Mouse (Mus musculus): Measurements from ENCODE around the gene Shisa8. TPM values are rescaled to one million over a fixed set of nuclear protein-coding genes. Genes with fewer than 3 reads are reported as not detected.

Gene Shisa8
- polyA plus RNA-seq, 1 experiment from 2014 or later, result 0.08 TPM

DNA sequence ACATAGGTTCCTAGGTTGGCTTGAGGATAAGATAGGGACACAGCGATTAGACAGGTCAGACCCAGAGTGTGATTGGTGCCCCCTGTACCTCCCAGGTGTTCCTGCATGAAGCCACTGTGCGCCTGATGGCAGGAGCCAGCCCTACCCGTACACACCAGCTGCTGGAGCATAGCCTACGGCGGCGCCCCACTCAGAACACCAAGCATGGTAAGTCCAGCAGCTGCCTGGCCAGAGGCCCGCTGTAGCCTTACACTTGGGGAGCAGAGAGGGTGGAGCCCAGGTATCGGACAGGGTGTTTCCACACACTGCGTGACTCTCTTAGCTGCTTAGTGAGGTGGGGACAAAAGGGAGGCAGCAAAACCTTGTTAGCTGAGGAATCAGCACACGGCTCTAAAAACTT lies 9.5 kb downstream of the Shisa8 start:
- H3K4me1 ChIP-seq (replicated peaks), result peaks cover 20% of the 10 kb centered on the region
- H3K27me3 ChIP-seq, result peaks cover 20% of the 10 kb centered on the region
- 85% methylated on average over 10 of the region's 10 CpGs for WGBS (ENCODE audit: insufficient replicate concordance)
- H3K4me2 ChIP-seq, result no peak overlapping the region
- no peak overlapping the region for H3K9ac ChIP-seq
- no peak for ATAC-seq (ENCODE audit: insufficient read depth)
- H3K9me3 ChIP-seq (replicated peaks), result no peaks in the 10 kb centered on the region
- H3K36me3 ChIP-seq (replicated peaks), result peaks cover 79% of the 10 kb centered on the region
- no peak overlapping the region for H3K4me3 ChIP-seq (replicated peaks)
- no peak overlapping the region for H3K27ac ChIP-seq (replicated peaks)

DNA sequence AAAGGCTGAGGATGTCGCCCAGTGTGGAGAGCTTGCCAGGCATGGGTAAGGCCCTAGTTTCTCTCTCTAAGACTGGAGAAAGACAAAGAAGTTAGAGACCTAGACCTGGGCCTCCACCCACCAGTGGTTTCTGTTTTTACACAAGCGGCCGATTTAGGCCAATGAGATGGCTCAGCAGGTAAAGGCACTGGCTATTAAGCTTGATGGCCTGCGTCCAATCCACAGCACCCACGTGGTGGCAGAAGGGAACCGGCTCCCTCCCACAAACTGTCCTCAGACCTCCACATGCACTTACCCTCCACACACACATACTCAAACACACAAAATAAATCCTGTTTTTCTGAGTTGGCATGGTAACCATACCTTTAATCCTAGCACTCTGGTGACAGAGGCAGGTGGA lies 10.5 kb downstream of the Shisa8 start:
- 82% methylated on average over 6 of the region's 6 CpGs for WGBS (ENCODE audit: insufficient replicate concordance)
- H3K36me3 ChIP-seq (replicated peaks), result peaks cover 90% of the 10 kb centered on the region

DNA sequence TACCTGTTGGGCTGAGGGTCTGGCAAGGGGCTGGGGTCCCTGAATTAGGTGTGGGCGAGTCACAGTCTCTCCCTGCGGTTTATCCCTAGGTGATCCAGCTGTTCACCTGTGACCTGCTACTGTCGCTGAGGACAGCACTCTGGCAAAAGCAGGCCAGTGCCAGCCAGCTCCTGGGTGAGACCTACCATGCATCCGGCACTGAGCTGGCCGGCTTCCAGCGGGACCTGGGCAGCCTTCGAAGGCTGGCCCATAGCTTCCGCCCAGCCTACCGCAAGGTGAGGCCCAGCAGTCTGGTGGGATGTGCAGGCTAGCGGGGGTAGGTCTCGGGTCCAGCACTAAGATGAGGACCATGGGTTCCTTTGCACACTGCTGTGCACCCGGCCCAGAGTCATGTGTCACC lies 13.1 kb downstream of the Shisa8 start:
- no peak overlapping the region for H3K27ac ChIP-seq (replicated peaks)
- 84% methylated on average over 12 of the region's 12 CpGs for WGBS (ENCODE audit: insufficient replicate concordance)
- no peak for ATAC-seq (ENCODE audit: insufficient read depth)
- H3K4me1 ChIP-seq (replicated peaks), result peaks cover 11% of the 10 kb centered on the region; the same call in 1 of the 2 replicates
- H3K27me3 ChIP-seq, result no peaks in the 10 kb centered on the region
- peaks cover 97% of the 10 kb centered on the region for H3K36me3 ChIP-seq (replicated peaks)
- no peak overlapping the region for H3K4me2 ChIP-seq
- H3K4me3 ChIP-seq (replicated peaks), result no peak overlapping the region
- no peak overlapping the region for H3K9ac ChIP-seq
- no peaks in the 10 kb centered on the region for H3K9me3 ChIP-seq (replicated peaks)

More for the DNA sequence above, 10.5 kb downstream of the Shisa8 start:
- Histone ChIP-seq H3K9ac (no peak overlapping the region), H3K4me3 (replicated peaks) (no peak overlapping the region), H3K27ac (replicated peaks) (no peak overlapping the region), H3K9me3 (replicated peaks) (no peaks in the 10 kb centered on the region), H3K4me1 (replicated peaks) (peaks cover 24% of the 10 kb centered on the region), H3K4me2 (no peak overlapping the region), H3K27me3 (peaks cover 10% of the 10 kb centered on the region)
- ATAC-seq (ENCODE audit: insufficient read depth), result no peak

DNA sequence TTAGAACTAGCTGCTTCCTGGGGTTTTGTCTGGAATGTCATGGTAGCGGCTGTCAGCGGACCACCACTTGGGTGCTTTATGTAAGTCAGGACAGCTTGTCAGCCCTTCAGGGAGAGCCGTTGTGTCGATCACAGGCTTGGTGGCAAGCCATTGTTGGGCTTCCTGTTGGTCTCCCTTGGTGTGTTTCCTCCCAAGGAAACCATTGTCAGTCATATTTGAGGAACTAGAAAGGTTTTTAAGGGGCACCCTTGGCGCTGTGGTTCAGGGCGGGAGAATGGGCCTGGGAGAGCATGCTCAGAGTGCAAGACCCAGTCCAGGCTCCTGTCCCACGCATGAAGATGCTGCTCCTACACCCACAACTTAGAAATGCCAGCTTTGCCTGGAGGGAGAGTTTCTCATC lies 14.3 kb downstream of the Shisa8 start:
- Histone ChIP-seq H3K4me2 (no peak overlapping the region), H3K27ac (replicated peaks) (no peak overlapping the region; the same call in 1 of the 2 replicates), H3K9ac (no peak overlapping the region), H3K9me3 (replicated peaks) (no peaks in the 10 kb centered on the region), H3K36me3 (replicated peaks) (peaks cover 97% of the 10 kb centered on the region), H3K27me3 (no peaks in the 10 kb centered on the region), H3K4me3 (replicated peaks) (no peak overlapping the region), H3K4me1 (replicated peaks) (peaks cover 11% of the 10 kb centered on the region; the same call in 1 of the 2 replicates)
- 57% methylated on average over 7 of the region's 7 CpGs for WGBS (ENCODE audit: insufficient replicate concordance)
- ATAC-seq (ENCODE audit: insufficient read depth), result no peak

DNA sequence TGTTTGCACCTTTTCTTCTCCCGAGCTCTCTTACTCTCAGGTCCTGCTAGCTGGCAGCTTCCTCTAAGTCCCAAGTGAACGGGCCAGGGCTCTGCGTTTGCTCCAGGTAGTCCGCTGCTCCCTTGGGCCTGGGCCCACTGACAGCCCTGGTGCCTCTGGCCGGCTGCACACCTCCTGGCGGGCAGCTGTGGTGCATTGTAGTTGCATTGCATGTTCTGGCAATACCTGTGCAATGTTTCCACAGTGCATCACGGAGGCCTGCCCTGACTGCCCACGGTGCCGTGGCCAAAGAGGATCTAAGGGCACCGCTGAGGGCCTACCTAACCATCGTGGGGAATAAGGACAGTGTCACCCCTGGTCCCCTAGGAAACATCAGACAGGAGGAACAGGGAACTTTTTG lies 14.7 kb downstream of the Shisa8 start:
- H3K4me1 ChIP-seq (replicated peaks), result peaks cover 11% of the 10 kb centered on the region; the same call in 1 of the 2 replicates
- H3K27ac ChIP-seq (replicated peaks), result no peak overlapping the region
- ATAC-seq (ENCODE audit: insufficient read depth), result no peak
- H3K9me3 ChIP-seq (replicated peaks), result no peaks in the 10 kb centered on the region
- H3K36me3 ChIP-seq (replicated peaks), result peaks cover 97% of the 10 kb centered on the region
- no peak overlapping the region for H3K9ac ChIP-seq
- no peak overlapping the region for H3K4me2 ChIP-seq
- no peaks in the 10 kb centered on the region for H3K27me3 ChIP-seq
- 53% methylated on average over 11 of the region's 11 CpGs for WGBS (ENCODE audit: insufficient replicate concordance)
- H3K4me3 ChIP-seq (replicated peaks), result no peak overlapping the region

DNA sequence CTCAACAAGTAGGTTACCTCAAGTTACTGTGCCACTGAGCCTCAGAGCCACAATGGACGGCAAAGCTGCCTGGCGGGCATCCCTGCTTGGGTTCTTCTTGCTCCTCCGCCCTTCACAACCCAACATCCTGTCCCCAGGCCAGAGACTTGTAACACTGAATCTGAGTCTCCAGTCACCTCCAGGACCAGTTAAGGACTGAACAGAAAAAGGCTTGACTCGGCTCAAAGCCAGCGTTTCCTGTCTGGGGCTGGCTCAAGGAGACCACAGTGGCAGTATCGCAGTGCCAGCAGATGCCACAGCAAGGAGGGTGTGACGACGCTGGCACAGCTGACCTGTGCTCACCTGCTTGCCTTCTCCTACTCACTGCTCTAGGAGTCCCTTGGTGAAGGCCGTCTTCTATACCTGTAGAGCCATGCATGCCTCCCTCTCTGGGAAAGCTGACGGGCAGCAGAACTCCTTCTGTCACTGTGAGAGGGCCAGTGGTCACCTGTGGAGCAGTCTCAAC lies 15.3 kb downstream of the Shisa8 start:
- Histone ChIP-seq H3K36me3 (replicated peaks) (peaks cover 98% of the 10 kb centered on the region), H3K9me3 (replicated peaks) (no peaks in the 10 kb centered on the region), H3K4me1 (replicated peaks) (peaks cover 11% of the 10 kb centered on the region; the same call in 1 of the 2 replicates), H3K4me2 (no peak overlapping the region), H3K9ac (no peak overlapping the region), H3K27ac (replicated peaks) (no peak overlapping the region), H3K27me3 (no peaks in the 10 kb centered on the region), H3K4me3 (replicated peaks) (no peak overlapping the region)
- no peak for ATAC-seq (ENCODE audit: insufficient read depth)
- WGBS (ENCODE audit: insufficient replicate concordance), result 67% methylated on average over 10 of the region's 10 CpGs

DNA sequence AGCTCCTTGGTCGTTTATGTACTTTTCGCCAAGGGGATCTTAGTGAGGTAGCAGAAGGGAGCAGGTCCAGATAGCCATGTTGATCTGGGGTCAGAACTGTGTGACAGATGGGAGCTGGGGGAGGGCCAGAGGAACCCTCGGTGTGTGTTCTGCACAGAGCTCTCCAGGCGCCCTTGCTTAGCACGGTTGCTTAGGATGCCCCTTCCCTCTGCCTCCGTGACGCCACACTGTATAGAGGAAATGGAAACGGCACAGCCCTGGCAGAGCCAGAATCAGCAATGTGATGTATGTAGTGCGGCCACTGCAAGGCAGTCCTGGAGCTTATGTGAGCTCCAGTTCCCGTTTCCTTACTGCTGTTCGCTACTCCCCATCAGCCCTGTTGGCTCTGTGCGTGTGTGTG lies 16.3 kb downstream of the Shisa8 start:
- no peak for ATAC-seq (ENCODE audit: insufficient read depth)
- WGBS (ENCODE audit: insufficient replicate concordance), result 69% methylated on average over 12 of the region's 12 CpGs
- H3K27me3 ChIP-seq, result no peaks in the 10 kb centered on the region

DNA sequence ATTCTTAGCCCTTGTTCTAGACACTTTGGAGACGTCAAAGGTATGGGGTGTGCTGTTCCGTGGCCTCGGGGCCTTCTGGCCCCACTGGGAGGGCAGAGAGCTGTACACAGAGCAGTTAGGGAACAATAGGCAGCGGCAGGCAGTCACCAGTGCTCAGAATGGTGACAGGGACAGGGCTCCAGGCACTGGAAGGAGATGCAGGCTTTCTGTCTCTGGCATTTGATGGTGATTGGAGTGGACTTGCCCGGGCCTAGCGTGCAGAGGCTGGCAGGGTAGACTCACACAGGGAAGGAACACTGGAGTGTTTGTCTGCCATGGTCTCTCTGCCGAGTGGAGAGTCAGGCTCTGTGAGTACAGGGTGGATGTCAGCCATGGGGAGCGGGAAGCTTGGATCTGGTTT lies 20.0 kb downstream of the Shisa8 start:
- H3K27me3 ChIP-seq, result no peaks in the 10 kb centered on the region
- no peak overlapping the region for H3K9ac ChIP-seq
- H3K9me3 ChIP-seq (replicated peaks), result no peaks in the 10 kb centered on the region
- no peak overlapping the region for H3K4me2 ChIP-seq
- H3K4me1 ChIP-seq (replicated peaks), result peaks cover 10% of the 10 kb centered on the region
- peaks cover 97% of the 10 kb centered on the region for H3K36me3 ChIP-seq (replicated peaks)
- WGBS (ENCODE audit: insufficient replicate concordance), result 80% methylated on average over 8 of the region's 8 CpGs
- ATAC-seq (ENCODE audit: insufficient read depth), result no peak
- H3K27ac ChIP-seq (replicated peaks), result peak overlapping the region; percentile 24; the same call in 1 of the 2 replicates
- H3K4me3 ChIP-seq (replicated peaks), result no peak overlapping the region

More for the DNA sequence above, 16.3 kb downstream of the Shisa8 start:
- no peaks in the 10 kb centered on the region for H3K9me3 ChIP-seq (replicated peaks)
- H3K4me1 ChIP-seq (replicated peaks), result peaks cover 11% of the 10 kb centered on the region; the same call in 1 of the 2 replicates
- H3K27ac ChIP-seq (replicated peaks), result no peak overlapping the region
- no peak overlapping the region for H3K9ac ChIP-seq
- H3K4me3 ChIP-seq (replicated peaks), result no peak overlapping the region
- peaks cover 98% of the 10 kb centered on the region for H3K36me3 ChIP-seq (replicated peaks)
- H3K4me2 ChIP-seq, result no peak overlapping the region

DNA sequence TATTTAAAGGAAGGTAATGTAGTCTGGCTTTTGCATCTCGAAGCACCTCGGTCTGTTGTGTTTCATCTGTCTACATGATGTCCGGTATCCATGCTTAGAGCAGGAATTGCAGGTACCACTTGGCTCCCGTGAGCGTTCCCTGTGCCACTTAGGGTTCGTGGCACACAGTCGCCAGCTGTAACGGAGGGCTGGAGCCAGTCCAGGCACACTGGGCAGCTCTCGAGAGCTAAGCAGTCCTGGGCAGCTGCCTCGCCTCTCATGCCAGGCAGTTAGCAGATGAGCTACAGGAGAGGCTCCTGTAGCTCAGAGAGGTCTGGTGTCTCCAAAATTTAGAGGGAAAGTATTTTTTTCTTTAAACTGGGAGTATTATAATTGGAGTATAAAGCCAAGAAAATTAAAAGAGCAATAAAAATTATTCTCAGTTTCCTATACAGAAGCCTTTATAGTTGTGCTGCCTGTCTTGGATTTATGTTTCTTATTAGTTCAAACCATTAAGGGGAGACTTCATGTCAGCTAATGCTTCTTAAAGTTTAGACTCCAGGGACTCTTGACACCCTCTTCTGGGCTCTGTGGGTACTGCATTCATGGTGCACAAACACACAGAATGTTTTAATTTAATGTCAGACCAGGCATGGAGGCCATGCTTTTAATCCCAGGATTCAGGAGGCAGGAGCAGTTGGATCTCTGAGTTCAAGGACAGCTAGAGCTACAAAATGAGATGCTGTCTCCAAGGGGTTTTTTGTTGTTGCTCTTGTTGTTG lies 24.0 kb downstream of the Shisa8 start:
- peaks cover 95% of the 10 kb centered on the region for H3K36me3 ChIP-seq (replicated peaks)
- H3K4me3 ChIP-seq (replicated peaks), result no peak overlapping the region
- no peak overlapping the region for H3K4me2 ChIP-seq
- H3K27me3 ChIP-seq, result no peaks in the 10 kb centered on the region
- H3K9me3 ChIP-seq (replicated peaks), result no peaks in the 10 kb centered on the region
- H3K9ac ChIP-seq, result no peak overlapping the region
- WGBS (ENCODE audit: insufficient replicate concordance), result 89% methylated on average over 10 of the region's 10 CpGs
- peaks cover 50% of the 10 kb centered on the region for H3K4me1 ChIP-seq (replicated peaks)
- H3K27ac ChIP-seq (replicated peaks), result peak overlapping the region; percentile 97; the same call in 1 of the 2 replicates
- ATAC-seq (ENCODE audit: insufficient read depth), result no peak

DNA sequence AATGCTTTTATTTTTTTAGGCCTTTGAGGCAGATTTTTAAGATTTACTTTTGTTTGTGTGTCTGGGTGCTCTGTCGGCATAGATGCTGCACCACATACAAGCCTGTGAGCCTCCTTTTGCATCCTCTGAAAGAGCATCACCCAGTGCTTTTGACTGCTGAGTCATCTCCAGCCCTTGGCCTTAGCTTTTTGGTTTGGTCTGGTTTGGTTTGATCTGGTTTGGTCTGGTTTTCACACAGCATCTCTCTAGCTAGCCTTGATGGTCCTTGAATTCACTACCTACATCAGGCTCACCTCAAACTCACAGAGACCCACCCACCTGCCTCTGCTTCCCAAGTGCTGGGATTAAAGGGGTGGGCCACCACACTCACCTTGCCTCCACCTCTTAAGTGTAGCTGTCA lies 24.7 kb downstream of the Shisa8 start:
- peaks cover 95% of the 10 kb centered on the region for H3K36me3 ChIP-seq (replicated peaks)

DNA sequence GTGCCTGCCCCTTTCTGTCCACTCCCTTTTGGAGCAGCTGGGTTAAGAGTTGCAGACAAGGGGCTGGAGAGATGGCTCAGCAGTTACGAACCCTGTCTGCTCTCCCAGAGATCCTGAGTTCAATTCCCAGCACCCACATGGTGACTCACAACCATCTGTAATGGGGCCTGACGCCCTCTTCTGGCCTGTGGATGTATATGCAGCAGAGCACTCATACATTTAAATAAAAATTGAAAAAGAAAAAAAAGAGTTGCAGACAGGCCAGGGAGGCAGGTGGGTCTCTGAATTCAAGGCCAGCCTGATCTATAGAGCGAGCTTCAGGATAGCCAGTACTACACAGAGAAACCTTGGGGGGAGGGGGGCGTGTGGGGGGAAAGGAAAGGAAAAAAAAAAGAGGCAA lies 25.2 kb downstream of the Shisa8 start:
- Histone ChIP-seq H3K4me3 (replicated peaks) (no peak overlapping the region), H3K4me2 (peak overlapping the region; percentile 72; the same call in 1 of the 2 replicates), H3K27me3 (no peaks in the 10 kb centered on the region), H3K4me1 (replicated peaks) (peaks cover 59% of the 10 kb centered on the region), H3K9me3 (replicated peaks) (peaks cover 5% of the 10 kb centered on the region), H3K27ac (replicated peaks) (peak overlapping the region; percentile 97), H3K36me3 (replicated peaks) (peaks cover 95% of the 10 kb centered on the region), H3K9ac (no peak overlapping the region)
- WGBS (ENCODE audit: insufficient replicate concordance), result 83% methylated on average over 4 of the region's 4 CpGs
- ATAC-seq (ENCODE audit: insufficient read depth), result no peak

More for the DNA sequence above, 24.7 kb downstream of the Shisa8 start:
- H3K27ac ChIP-seq (replicated peaks), result peak overlapping the region; percentile 97
- H3K9me3 ChIP-seq (replicated peaks), result no peaks in the 10 kb centered on the region; the same call in 1 of the 2 replicates
- H3K4me1 ChIP-seq (replicated peaks), result peaks cover 57% of the 10 kb centered on the region
- WGBS (ENCODE audit: insufficient replicate concordance), result 82% methylated on average over 1 of the region's 1 CpGs
- no peak overlapping the region for H3K9ac ChIP-seq
- no peaks in the 10 kb centered on the region for H3K27me3 ChIP-seq
- no peak overlapping the region for H3K4me3 ChIP-seq (replicated peaks)
- no peak for ATAC-seq (ENCODE audit: insufficient read depth)
- no peak overlapping the region for H3K4me2 ChIP-seq

Data from liver, embryonic 15.5 days (tissue).